Mouse (Mus musculus) neural tube, embryonic 12.5 days (tissue): ENCODE measurements at regions not wholly inside any gene's neighbourhood (a gene's known extent, or its start where the extent isn't known, plus 50 kb on each side); places are given as distances from the start of the nearest gene placed in this dataset.

Source experiments
- ATAC-seq: fragments of 200-750 bp; cut with Nextera tagmentation; 2 replicates; pipeline ENCODE4 v1.8.0; 2017; ENCODE audit warnings: low read depth, mild to moderate bottlenecking, moderate TSS enrichment, moderate library complexity; ENCODE audit not compliant: low FRiP score
- H3K27ac ChIP-seq: fragments of 300-500 bp; sonication (generic); 2 replicates; pipeline ENCODE4 v1.5.1; 2016
- H3K27me3 ChIP-seq: fragments of 300-500 bp; sonication (generic); replicated peaks from 2 replicates; pipeline ENCODE4 v1.6.1; 2016; ENCODE audit warnings: mild to moderate bottlenecking
- H3K36me3 ChIP-seq: fragments of 300-500 bp; sonication (generic); 2 replicates; pipeline ENCODE4 v1.6.1; 2016; ENCODE audit warnings: mild to moderate bottlenecking
- H3K4me1 ChIP-seq: fragments of 300-500 bp; sonication (generic); 2 replicates; pipeline ENCODE4 v1.6.1; 2016
- H3K4me2 ChIP-seq: fragments of 300-500 bp; sonication (generic); replicated peaks from 2 replicates; pipeline ENCODE4 v1.6.1; 2016; ENCODE audit warnings: mild to moderate bottlenecking
- H3K4me3 ChIP-seq: fragments of 300-500 bp; sonication (generic); 2 replicates; pipeline ENCODE4 v1.5.1; 2016
- H3K9ac ChIP-seq: fragments of 300-500 bp; sonication (generic); 2 replicates; pipeline ENCODE4 v1.6.1; 2016; ENCODE audit warnings: mild to moderate bottlenecking
- H3K9me3 ChIP-seq: fragments of 300-500 bp; sonication (generic); 2 replicates; pipeline ENCODE4 v1.6.1; 2016; ENCODE audit warnings: mild to moderate bottlenecking
- WGBS: fragments of 180-500 bp; shearing (Covaris S2); methylation state at CpG from one replicate; pipeline ENCODE4 v1.1.7; 2016; 5-methylcytosine and 5-hydroxymethylcytosine counted together

GRCm38 (mm10) chr4:105952406-105952805 is 162.7 kb downstream of the Gm12728 start:
- no peak overlapping the region for H3K4me3 ChIP-seq
- H3K4me2 ChIP-seq, result no peak overlapping the region
- no peaks in the 10 kb centered on the region for H3K9me3 ChIP-seq
- no peak overlapping the region for H3K27ac ChIP-seq
- H3K4me1 ChIP-seq, result no peaks in the 10 kb centered on the region
- H3K9ac ChIP-seq, result no peak overlapping the region
- 81% methylated on average over 3 of the region's 3 CpGs for WGBS
- no peak for ATAC-seq
- H3K27me3 ChIP-seq, result no peaks in the 10 kb centered on the region
- no peaks in the 10 kb centered on the region for H3K36me3 ChIP-seq

- WGBS, result 53% methylated on average over 2 of the region's 2 CpGs
- no peak overlapping the region for H3K4me3 ChIP-seq
- no peak overlapping the region for H3K9ac ChIP-seq
- no peaks in the 10 kb centered on the region for H3K9me3 ChIP-seq
- no peaks in the 10 kb centered on the region for H3K27me3 ChIP-seq
- H3K36me3 ChIP-seq, result no peaks in the 10 kb centered on the region
- H3K4me2 ChIP-seq, result no peak overlapping the region
- no peaks in the 10 kb centered on the region for H3K4me1 ChIP-seq
- H3K27ac ChIP-seq, result no peak overlapping the region
- ATAC-seq, result no peak
These were observed 166.8 kb downstream of the Gm12728 start for GRCm38 (mm10) chr4:105956516-105956915.

GRCm38 (mm10) chr4:105958331-105958730 is 168.7 kb downstream of the Gm12728 start:
- Histone ChIP-seq H3K27ac (no peak overlapping the region), H3K4me3 (no peak overlapping the region), H3K36me3 (no peaks in the 10 kb centered on the region), H3K9ac (no peak overlapping the region), H3K9me3 (no peaks in the 10 kb centered on the region), H3K4me2 (no peak overlapping the region), H3K27me3 (no peaks in the 10 kb centered on the region), H3K4me1 (no peaks in the 10 kb centered on the region)
- no peak for ATAC-seq
- 63% methylated on average over 5 of the region's 5 CpGs for WGBS

GRCm38 (mm10) chr4:105961686-105962360 is 172.2 kb downstream of the Gm12728 start:
- no peaks in the 10 kb centered on the region for H3K36me3 ChIP-seq
- 72% methylated on average over 8 of the region's 8 CpGs for WGBS
- no peaks in the 10 kb centered on the region for H3K27me3 ChIP-seq
- no peaks in the 10 kb centered on the region for H3K9me3 ChIP-seq
- no peak overlapping the region for H3K4me3 ChIP-seq
- no peak overlapping the region for H3K27ac ChIP-seq
- ATAC-seq, result no peak
- H3K4me1 ChIP-seq, result no peaks in the 10 kb centered on the region
- H3K4me2 ChIP-seq, result no peak overlapping the region
- no peak overlapping the region for H3K9ac ChIP-seq

- no peak for ATAC-seq
- Histone ChIP-seq H3K36me3 (no peaks in the 10 kb centered on the region), H3K9me3 (no peaks in the 10 kb centered on the region), H3K9ac (no peak overlapping the region), H3K27me3 (no peaks in the 10 kb centered on the region), H3K4me1 (no peaks in the 10 kb centered on the region), H3K4me2 (no peak overlapping the region), H3K4me3 (no peak overlapping the region), H3K27ac (no peak overlapping the region)
- 54% methylated on average over 7 of the region's 7 CpGs for WGBS
These were observed 172.9 kb downstream of the Gm12728 start for GRCm38 (mm10) chr4:105962542-105962941.

GRCm38 (mm10) chr4:105968324-105968723 is 178.7 kb downstream of the Gm12728 start:
- no peak for ATAC-seq
- no peaks in the 10 kb centered on the region for H3K27me3 ChIP-seq
- H3K4me2 ChIP-seq, result no peak overlapping the region
- H3K4me1 ChIP-seq, result 0 out of 2 replicates have a peak, but pooled peaks cover 3% of the 10 kb centered on the region
- 59% methylated on average over 4 of the region's 4 CpGs for WGBS
- H3K36me3 ChIP-seq, result no peaks in the 10 kb centered on the region
- H3K27ac ChIP-seq, result no peak overlapping the region
- H3K9ac ChIP-seq, result no peak overlapping the region
- no peaks in the 10 kb centered on the region for H3K9me3 ChIP-seq
- H3K4me3 ChIP-seq, result no peak overlapping the region

GRCm38 (mm10) chr4:105969628-105970027 is 180.0 kb downstream of the Gm12728 start:
- no peak overlapping the region for H3K4me3 ChIP-seq
- 32% methylated on average over 2 of the region's 2 CpGs for WGBS
- H3K27ac ChIP-seq, result no peak overlapping the region
- H3K27me3 ChIP-seq, result no peaks in the 10 kb centered on the region
- H3K9me3 ChIP-seq, result no peaks in the 10 kb centered on the region
- H3K4me1 ChIP-seq, result 0 out of 2 replicates have a peak, but pooled peaks cover 3% of the 10 kb centered on the region
- no peak overlapping the region for H3K9ac ChIP-seq
- H3K4me2 ChIP-seq, result no peak overlapping the region
- H3K36me3 ChIP-seq, result no peaks in the 10 kb centered on the region
- no peak for ATAC-seq

- no peaks in the 10 kb centered on the region for H3K36me3 ChIP-seq
- WGBS, result 78% methylated on average over 3 of the region's 3 CpGs
- no peak overlapping the region for H3K4me2 ChIP-seq
- 0 out of 2 replicates have a peak, but pooled peaks cover 3% of the 10 kb centered on the region for H3K4me1 ChIP-seq
- H3K27ac ChIP-seq, result no peak overlapping the region
- no peaks in the 10 kb centered on the region for H3K9me3 ChIP-seq
- no peak for ATAC-seq
- H3K4me3 ChIP-seq, result no peak overlapping the region
- no peak overlapping the region for H3K9ac ChIP-seq
- H3K27me3 ChIP-seq, result no peaks in the 10 kb centered on the region
These were observed 180.4 kb downstream of the Gm12728 start for GRCm38 (mm10) chr4:105970056-105970455.

- H3K27me3 ChIP-seq, result no peaks in the 10 kb centered on the region
- no peak overlapping the region for H3K9ac ChIP-seq
- no peak for ATAC-seq
- H3K36me3 ChIP-seq, result no peaks in the 10 kb centered on the region
- H3K27ac ChIP-seq, result no peak overlapping the region
- no peak overlapping the region for H3K4me2 ChIP-seq
- no peak overlapping the region for H3K4me3 ChIP-seq
- 91% methylated on average over 3 of the region's 3 CpGs for WGBS
- H3K4me1 ChIP-seq, result 0 out of 2 replicates have a peak, but pooled peaks cover 3% of the 10 kb centered on the region
- no peaks in the 10 kb centered on the region for H3K9me3 ChIP-seq
These were observed 183.1 kb downstream of the Gm12728 start for GRCm38 (mm10) chr4:105972736-105973135.

- H3K27me3 ChIP-seq, result no peaks in the 10 kb centered on the region
- no peak overlapping the region for H3K27ac ChIP-seq
- no peak overlapping the region for H3K4me2 ChIP-seq
- H3K4me3 ChIP-seq, result no peak overlapping the region
- no peaks in the 10 kb centered on the region for H3K36me3 ChIP-seq
- no peak for ATAC-seq
- 0 out of 2 replicates have a peak, but pooled peaks cover 3% of the 10 kb centered on the region for H3K4me1 ChIP-seq
- H3K9me3 ChIP-seq, result no peaks in the 10 kb centered on the region
- no peak overlapping the region for H3K9ac ChIP-seq
- 85% methylated on average over 6 of the region's 6 CpGs for WGBS
These were observed 184.2 kb downstream of the Gm12728 start for GRCm38 (mm10) chr4:105973769-105974397.

- H3K27me3 ChIP-seq, result no peaks in the 10 kb centered on the region
- WGBS, result 79% methylated on average over 4 of the region's 4 CpGs
- H3K9me3 ChIP-seq, result no peaks in the 10 kb centered on the region
- H3K4me2 ChIP-seq, result no peak overlapping the region
- no peaks in the 10 kb centered on the region for H3K4me1 ChIP-seq
- H3K4me3 ChIP-seq, result no peak overlapping the region
- H3K27ac ChIP-seq, result no peak overlapping the region
- no peaks in the 10 kb centered on the region for H3K36me3 ChIP-seq
- ATAC-seq, result no peak
- H3K9ac ChIP-seq, result no peak overlapping the region
These were observed 185.3 kb downstream of the Gm12728 start for GRCm38 (mm10) chr4:105974948-105975347.

- no peaks in the 10 kb centered on the region for H3K36me3 ChIP-seq
- no peak overlapping the region for H3K4me2 ChIP-seq
- no peaks in the 10 kb centered on the region for H3K4me1 ChIP-seq
- ATAC-seq, result no peak
- no peak overlapping the region for H3K4me3 ChIP-seq
- WGBS, result 87% methylated on average over 5 of the region's 5 CpGs
- H3K9ac ChIP-seq, result no peak overlapping the region
- H3K27ac ChIP-seq, result no peak overlapping the region
- H3K9me3 ChIP-seq, result no peaks in the 10 kb centered on the region
- no peaks in the 10 kb centered on the region for H3K27me3 ChIP-seq
These were observed 189.4 kb downstream of the Gm12728 start for GRCm38 (mm10) chr4:105979048-105979447.

- Histone ChIP-seq H3K9me3 (no peaks in the 10 kb centered on the region), H3K36me3 (no peaks in the 10 kb centered on the region), H3K27me3 (no peaks in the 10 kb centered on the region), H3K27ac (no peak overlapping the region), H3K4me3 (no peak overlapping the region), H3K4me2 (no peak overlapping the region), H3K4me1 (no peaks in the 10 kb centered on the region), H3K9ac (no peak overlapping the region)
- no peak for ATAC-seq
- WGBS, result 78% methylated on average over 1 of the region's 1 CpGs
These were observed 193.3 kb downstream of the Gm12728 start for GRCm38 (mm10) chr4:105983018-105983417.
